Mouse (Mus musculus): ENCODE results near the gene Cdca4. TPM values are rescaled to one million over a fixed set of nuclear protein-coding genes. Genes with fewer than 3 reads are reported as not detected.
A peak's percentile ranks its signal among the peaks of the same experiment; 100 is the strongest.

Gene Cdca4
- total and polyA plus RNA-seq, 3 experiments = 78.0 to 128 (median 78.0) TPM

GRCm38 (mm10) chr12:112828501-112829243 is 551 bp downstream of the Cdca4 start (continued):
- TF ChIP-seq NELFE (IDR thresholded peaks at IDR 0.05; ENCODE audit: low read depth, low read length) = no peak; the same call in 1 of the 2 replicates
- TF ChIP-seq JUND (conservative IDR thresholded peaks at IDR 0.05; ENCODE audit: low read depth, low read length) = no peak
- TF ChIP-seq RAD21 (IDR thresholded peaks at IDR 0.05; ENCODE audit: low read depth, low read length) = no peak
- TF ChIP-seq E2F4 (IDR thresholded peaks at IDR 0.05; ENCODE audit: insufficient replicate concordance, low read depth, low read length) = no peak
- TF ChIP-seq ZNF384 (IDR thresholded peaks at IDR 0.05; ENCODE audit: low read depth, low read length) = no peak
- 0 out of 2 replicates have a peak, but pooled peaks have one; percentile 44 for TF ChIP-seq HCFC1 (IDR thresholded peaks at IDR 0.05; ENCODE audit: low read depth, low read length)
- TF ChIP-seq JUN (IDR thresholded peaks at IDR 0.05; ENCODE audit: insufficient read depth, low read depth, low read length) = no peak
- peak; percentile 78; the same call in 1 of the 2 replicates for TF ChIP-seq UBTF (IDR thresholded peaks at IDR 0.05; ENCODE audit: low read depth, low read length)
- no peak for TF ChIP-seq MEF2A (IDR thresholded peaks at IDR 0.05; ENCODE audit: borderline replicate concordance, low read depth, low read length)

GRCm38 (mm10) chr12:112825901-112826300 is 3.3 kb downstream of the Cdca4 start:
- TF ChIP-seq KAT2A (IDR thresholded peaks at IDR 0.05; ENCODE audit: insufficient replicate concordance, low read length) = no peak
- no peak for TF ChIP-seq ZC3H11A (IDR thresholded peaks at IDR 0.05; ENCODE audit: low read depth, low read length)
- no peak for TF ChIP-seq MEF2A (IDR thresholded peaks at IDR 0.05; ENCODE audit: borderline replicate concordance, low read depth, low read length)
- no peak for TF ChIP-seq UBTF (IDR thresholded peaks at IDR 0.05; ENCODE audit: low read depth, low read length)
- no peak for TF ChIP-seq ELF1 (IDR thresholded peaks at IDR 0.05; ENCODE audit: low read depth, low read length)
- no peak for TF ChIP-seq RAD21 (IDR thresholded peaks at IDR 0.05; ENCODE audit: low read depth, low read length)
- TF ChIP-seq TBP (conservative IDR thresholded peaks at IDR 0.05; ENCODE audit: low read depth, low read length) = no peak
- TF ChIP-seq POLR2A (IDR thresholded peaks at IDR 0.05; ENCODE audit: low read depth, low read length) = no peak
- no peak for TF ChIP-seq ZNF384 (IDR thresholded peaks at IDR 0.05; ENCODE audit: low read depth, low read length)
- TF ChIP-seq ETS1 (conservative IDR thresholded peaks at IDR 0.05; ENCODE audit: low read depth, low read length) = no peak
- TF ChIP-seq MXI1 (IDR thresholded peaks at IDR 0.05; ENCODE audit: low read depth, low read length) = no peak
- TF ChIP-seq CHD1 (IDR thresholded peaks at IDR 0.05; ENCODE audit: low read depth, low read length) = no peak
- no peak for TF ChIP-seq JUN (IDR thresholded peaks at IDR 0.05; ENCODE audit: insufficient read depth, low read depth, low read length)
- TF ChIP-seq CTCF (conservative IDR thresholded peaks at IDR 0.05 in 1 of 2, IDR thresholded peaks at IDR 0.05 in 1 of 2; ENCODE audit: low read depth in 2 of 2, low read length in 2 of 2) = no peak
- Histone ChIP-seq H3K27me3 (replicated peaks) (no peaks in the 10 kb centered on the region), H3K9ac (ENCODE audit: insufficient read depth, low read depth) (no peak overlapping the region), H3K4me3 (replicated peaks in 1 of 3; ENCODE audit: low read depth in 2 of 3, low read length in 2 of 3, poor library complexity in 1 of 3) (no peak overlapping the region), H3K79me2 (replicated peaks; ENCODE audit: control insufficient read depth, extremely low read depth, insufficient read depth, poor library complexity, severe bottlenecking) (peaks cover 76% of the 10 kb centered on the region), H3K9me3 (replicated peaks; ENCODE audit: low read length) (no peaks in the 10 kb centered on the region), H3K27ac (ENCODE audit: insufficient read depth, low read depth) (no peak overlapping the region), H3K4me2 (ENCODE audit: insufficient read depth, low read depth, poor library complexity, severe bottlenecking) (peak overlapping the region; percentile 19; the same call in 1 of the 2 replicates), H3K4me1 (ENCODE audit: control insufficient read depth in 1 of 2, insufficient read depth in 2 of 2) (peaks cover 21 to 61% of the 10 kb centered on the region in 2 experiments), H3K36me3 (replicated peaks in 1 of 2; ENCODE audit: control insufficient read depth in 1 of 2, insufficient read depth in 1 of 2, low read length in 1 of 2) (peaks cover 41 to 68% of the 10 kb centered on the region in 2 experiments)
- DNase-seq (ENCODE audit: extremely low read depth) = no peak
- in situ Hi-C loops (cut with MboI; ENCODE audit: low pct_ligation_motif_present, low pct_unique_long_range_greater_than_20kb, low sequenced_read_pairs) = no loop called here
- dilution Hi-C loops (cut with MboI; ENCODE audit: extremely low pct_ligation_motif_present, extremely low pct_unique_long_range_greater_than_20kb, low sequenced_read_pairs) = no loop called here
